Mouse (Mus musculus): ENCODE data around the gene Cntn5.

DNA sequence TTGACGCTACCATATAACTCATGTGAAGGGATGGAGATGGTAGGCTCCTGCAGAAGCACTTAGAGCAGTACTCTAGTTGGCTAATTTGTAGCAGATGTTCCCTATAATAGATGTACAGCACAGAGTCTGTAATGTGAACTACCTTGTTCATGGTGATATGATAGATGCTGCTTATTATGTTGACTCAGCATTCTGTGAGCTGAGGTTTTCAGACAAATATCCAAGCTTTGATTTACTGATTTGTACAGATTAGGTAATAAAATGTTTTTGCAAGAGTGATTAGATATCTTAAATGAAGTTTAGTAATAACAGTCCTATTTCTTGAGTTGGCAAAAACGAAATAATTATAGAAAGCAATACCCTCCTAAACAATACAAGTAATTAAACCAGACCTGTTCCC lies 1133.8 kb downstream of the Cntn5 start:
- TF ChIP-seq POLR2A (IDR thresholded peaks at IDR 0.05; ENCODE audit: low read depth, low read length) (no peak), CTCF (IDR thresholded peaks at IDR 0.05; ENCODE audit: borderline replicate concordance, insufficient read depth, low read length) (no peak)
